Mouse (Mus musculus) ES-Bruce4 (cell line): ENCODE data around the gene Ndp.

Experiments used
- EP300 ChIP-seq: IDR thresholded peaks from 2 replicates; pipeline ENCODE4 v1.6.1; 2011; ENCODE audit warnings: low read depth, low read length; ENCODE audit not compliant: insufficient read depth
- POLR2A ChIP-seq: IDR thresholded peaks from one replicate; pipeline ENCODE4 v1.8.1; 2011; ENCODE audit warnings: low read length; ENCODE audit not compliant: insufficient read depth

DNA sequence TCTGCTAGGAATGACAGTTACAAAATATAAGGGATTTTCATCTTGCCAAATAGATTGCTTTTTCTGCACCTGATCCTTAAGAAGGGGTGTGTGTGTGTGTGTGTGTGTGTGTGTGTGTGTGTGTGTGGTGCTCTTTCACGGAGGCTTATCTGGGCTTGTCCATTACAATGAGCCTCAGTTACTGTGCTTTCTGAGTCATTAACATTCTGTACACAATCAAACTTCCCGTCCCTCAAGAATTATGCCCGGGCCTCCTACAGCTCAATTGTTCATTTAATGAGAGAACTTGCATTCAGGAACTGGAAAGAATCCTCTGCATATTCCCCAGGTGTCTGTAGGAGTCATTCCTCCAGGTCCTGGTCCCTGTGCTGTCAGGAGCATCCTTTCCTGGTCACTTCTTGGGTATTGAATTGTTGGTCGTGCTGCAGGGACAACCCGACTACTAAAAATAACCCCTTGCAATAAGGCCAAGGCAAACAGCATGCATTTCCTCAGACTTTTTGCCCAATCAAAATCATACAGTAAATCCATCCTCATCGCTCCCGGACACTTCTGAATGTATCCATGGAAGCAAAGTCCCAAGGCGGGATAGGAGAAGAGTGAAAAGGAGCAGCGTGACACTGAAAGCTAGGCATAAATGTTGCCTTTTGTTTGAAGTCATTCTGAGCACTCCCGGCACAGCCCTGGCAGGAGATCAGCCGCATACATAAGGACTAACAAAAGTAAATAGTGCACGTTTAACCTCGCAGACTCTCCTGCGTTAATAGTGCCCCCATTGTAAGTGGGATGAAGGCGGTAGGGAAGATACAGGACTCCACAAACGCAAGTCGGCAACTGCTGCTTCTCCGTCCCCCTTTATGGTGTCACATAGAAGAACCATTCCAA, 1.1 kb downstream of the Ndp start:
- TF ChIP-seq POLR2A (no peak), EP300 (no peak)
